Mouse (Mus musculus) midbrain, embryonic 11.5 days (tissue): ENCODE data around the gene Hnmt. TPM values are rescaled to one million over a fixed set of nuclear protein-coding genes. Genes with fewer than 3 reads are reported as not detected.
"Not testable (repeated sequence)": the region's sequence is repeated elsewhere in the genome, so short reads cannot be mapped to it uniquely, and the experiment has no call there.

Source experiments
- ATAC-seq: fragments of 200-750 bp; cut with Nextera tagmentation; 2 replicates; pipeline ENCODE4 v1.8.0; 2017; ENCODE audit warnings: moderate TSS enrichment, moderate library complexity; ENCODE audit not compliant: low FRiP score
- DNase-seq: peaks from one replicate; pipeline ENCODE4 v3.0.0; 2015; ENCODE audit warnings: low spot score; ENCODE audit errors: missing footprints
- H3K27ac ChIP-seq: fragments of 300-500 bp; sonication (generic); 2 replicates; pipeline ENCODE4 v1.5.1; 2014; ENCODE audit warnings: low read depth, low read length
- H3K27me3 ChIP-seq: fragments of 300-500 bp; sonication (generic); 2 replicates; pipeline ENCODE4 v1.6.1; 2014; ENCODE audit warnings: mild to moderate bottlenecking, low read length, moderate library complexity, mixed read lengths; ENCODE audit not compliant: control insufficient read depth, insufficient read depth
- H3K36me3 ChIP-seq: fragments of 300-500 bp; sonication (generic); 2 replicates; pipeline ENCODE4 v1.6.1; 2014; ENCODE audit warnings: mild to moderate bottlenecking, low read length, moderate library complexity, mixed read lengths; ENCODE audit not compliant: control insufficient read depth, insufficient read depth
- H3K4me1 ChIP-seq: fragments of 300-500 bp; sonication (generic); 2 replicates; pipeline ENCODE4 v1.6.1; 2014; ENCODE audit warnings: low read length; ENCODE audit not compliant: control insufficient read depth, insufficient read depth
- H3K4me2 ChIP-seq: fragments of 300-500 bp; sonication (generic); 2 replicates; pipeline ENCODE4 v1.6.1; 2014; ENCODE audit warnings: mild to moderate bottlenecking, moderate library complexity
- H3K4me3 ChIP-seq: fragments of 300-500 bp; sonication (generic); 2 replicates; pipeline ENCODE4 v1.5.1; 2014; ENCODE audit warnings: low read depth, low read length
- H3K9ac ChIP-seq: fragments of 300-500 bp; sonication (generic); 2 replicates; pipeline ENCODE4 v1.6.1; 2014; ENCODE audit warnings: low read length
- H3K9me3 ChIP-seq: fragments of 300-500 bp; sonication (generic); 2 replicates; pipeline ENCODE4 v1.6.1; 2016; ENCODE audit warnings: low read length; ENCODE audit not compliant: control insufficient read depth
- WGBS: fragments of 180-500 bp; shearing (Covaris S2); extraction: QIAGEN DNeasy Blood & Tissue Kit; methylation state at CpG from one replicate; pipeline ENCODE4 v1.1.7; 2014; 5-methylcytosine and 5-hydroxymethylcytosine counted together
- polyA plus RNA-seq: library from polyadenylated mRNA; unstranded; fragments of >200 nt; fragmentation: Nextera tagmentation; extraction: Ambion mirVana; gene quantifications from 2 replicates; pipeline ENCODE4 v1.2.1, GENCODE M21; 2014

Gene Hnmt
- polyA plus RNA-seq, 1 experiment from 2014 or later: 1.7 TPM

- H3K36me3 ChIP-seq, H3K4me3 ChIP-seq, H3K27ac ChIP-seq, H3K9me3 ChIP-seq, H3K4me2 ChIP-seq, H3K27me3 ChIP-seq, H3K9ac ChIP-seq, H3K4me1 ChIP-seq, ATAC-seq: not testable (repeated sequence)
- 93% methylated on average over 15 of the region's 15 CpGs for WGBS
- DNase-seq: peak; percentile 31
Measured at GRCm38 (mm10) chr2:23960659-23961274, 88.4 kb downstream of the Hnmt start.

Other genes with a start within 250 kb of the Hnmt start
- gene Tbpl2, start 47.2 kb upstream of the Hnmt start, polyA plus RNA-seq: not detected in 2 replicates
- gene Il1f8, start 103.8 kb upstream of the Hnmt start, polyA plus RNA-seq: not detected in 2 replicates
- not detected in 2 replicates for gene Il1f9, start 137.1 kb upstream of the Hnmt start, polyA plus RNA-seq
- gene Il1f6, start 166.0 kb upstream of the Hnmt start, polyA plus RNA-seq: not detected in 2 replicates
- not detected in 2 replicates for gene Il1f5, start 227.6 kb upstream of the Hnmt start, polyA plus RNA-seq
- not detected in 2 replicates for gene Il1f10, start 241.8 kb upstream of the Hnmt start, polyA plus RNA-seq